Mouse (Mus musculus) neutrophil, adult 59 days (primary cell): ENCODE measurements around the gene Zfp809. TPM values are rescaled to one million over a fixed set of nuclear protein-coding genes. Genes with fewer than 3 reads are reported as not detected.

Experiments used
- total RNA-seq, 2 experiments: library from RNA; stranded (reverse); gene quantifications; 1 replicate in 1 of 2; 2 replicates in 1 of 2; pipeline ENCODE4 v1.2.4; 2023

Zfp809 gene
- total RNA-seq: 10 to 100 TPM; 15.5 TPM

GRCm38 (mm10) chr9:22225581-22226388, at the start of gene Zfp809:
Gene Zfp809 (plus strand): TSS chr9:22225714.

GRCm38 (mm10) chr9:22188025-22188611, 37.4 kb upstream of the Zfp809 start, which contains the start of gene Zfp872:
Gene Zfp872 (plus strand): TSS chr9:22188090.

GRCm38 (mm10) chr9:22259184-22260091, 33.9 kb downstream of the Zfp809 start, which contains the start of gene Zfp599:
Gene Zfp599 (minus strand): TSS chr9:22259895.

Other genes starting within 250 kb of the Zfp809 start
- not detected for gene Rgl3, start 236.3 kb upstream of the Zfp809 start, total RNA-seq
- gene Ccdc151, start 223.1 kb upstream of the Zfp809 start, total RNA-seq: not detected
- gene Prkcsh, start 222.9 kb upstream of the Zfp809 start, total RNA-seq: 10 to 100 TPM; 53.0 to 58.7 TPM
- gene Elavl3, start 173.7 kb upstream of the Zfp809 start, total RNA-seq: not detected
- not detected for gene Gm49318, start 154.5 kb upstream of the Zfp809 start, total RNA-seq
- 10 to 100 TPM in 1 of 2 experiments, 1 to 10 TPM in 1; 8.4 to 12.0 TPM for gene Zfp653, start 154.3 kb upstream of the Zfp809 start, total RNA-seq
- gene Ecsit, start 140.3 kb upstream of the Zfp809 start, total RNA-seq: 1 to 10 TPM; 7.1 to 8.9 TPM
- not detected for gene Cnn1, start 126.5 kb upstream of the Zfp809 start, total RNA-seq
- 10 to 100 TPM; 35.8 to 42.7 TPM for gene Elof1, start 108.5 kb upstream of the Zfp809 start, total RNA-seq
- gene Acp5, start 90.0 kb upstream of the Zfp809 start, total RNA-seq: 10 to 100 TPM; 17.1 to 26.9 TPM
- gene Pigyl, start 68.9 kb upstream of the Zfp809 start, total RNA-seq: 10 to 100 TPM; 14.6 to 16.6 TPM
- gene Zfp872, start 37.6 kb upstream of the Zfp809 start, total RNA-seq: not detected
- under 1 TPM; 0.31 to 0.40 TPM for gene Zfp599, start 34.2 kb downstream of the Zfp809 start, total RNA-seq
- gene Zfp810, start 81.9 kb downstream of the Zfp809 start, total RNA-seq: 1 to 10 TPM; 6.8 to 8.8 TPM
- 10 to 100 TPM; 39.0 to 49.7 TPM for gene Anln, start 163.5 kb downstream of the Zfp809 start, total RNA-seq
- 1 to 10 TPM; 5.8 to 7.8 TPM for gene 9530077C05Rik, start 185.8 kb downstream of the Zfp809 start, total RNA-seq
- not detected for gene Gm17545, start 228.6 kb downstream of the Zfp809 start, total RNA-seq
- 10 to 100 TPM; 53.1 to 53.2 TPM for gene Rp9, start 244.0 kb downstream of the Zfp809 start, total RNA-seq